Mouse (Mus musculus): Measurements from ENCODE around the gene Zmiz2.

GRCm38 (mm10) chr11:6392857-6393256 lies 4.0 kb downstream of the Zmiz2 start:
- TF ChIP-seq CTCF (IDR thresholded peaks at IDR 0.05; ENCODE audit: low read depth) = no peak
- no peak for TF ChIP-seq EP300 (IDR thresholded peaks at IDR 0.05; ENCODE audit: low read depth)
